Mouse (Mus musculus): Measurements from ENCODE around the gene Muc3. TPM values are rescaled to one million over a fixed set of nuclear protein-coding genes. Genes with fewer than 3 reads are reported as not detected.

Gene Muc3
- polyA plus RNA-seq (2012; rRNA removed) = not detected in 2 replicates

DNA sequence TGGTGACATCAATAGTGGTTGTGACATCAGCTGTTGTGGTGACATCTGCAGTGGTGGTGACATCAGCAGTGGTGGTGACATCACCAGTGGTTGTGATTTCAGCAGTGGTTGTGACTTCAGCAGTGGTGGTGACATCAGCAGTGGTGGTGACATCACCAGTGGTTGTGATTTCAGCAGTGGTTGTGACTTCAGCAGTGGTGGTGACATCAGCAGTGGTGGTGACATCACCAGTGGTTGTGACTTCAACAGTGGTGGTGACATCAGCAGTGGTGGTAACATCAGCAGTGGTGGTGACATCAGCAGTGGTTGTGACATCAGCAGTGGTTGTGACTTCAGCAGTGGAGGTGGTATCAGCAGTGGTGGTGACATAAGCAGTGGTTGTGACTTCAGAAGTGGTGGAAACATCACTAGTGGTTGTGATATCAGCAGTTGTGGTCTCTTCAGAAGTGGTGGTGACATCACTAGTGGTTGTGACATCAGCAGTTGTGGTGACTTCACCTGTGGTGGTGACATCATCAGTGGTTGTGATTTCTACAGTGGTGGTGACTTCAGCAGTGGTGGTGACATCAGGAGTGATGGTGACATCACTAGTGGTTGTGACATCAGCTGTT lies at the start of gene Muc3:
Gene Muc3 (minus strand): TSS at position 51 of the 611 bp plus-strand sequence.

GRCm38 (mm10) chr5:137115866-137116847 lies 33.0 kb downstream of the Muc3 start, which contains the start of gene Trim56:
TSS of gene Trim56 (minus strand) at chr5:137116209.

Other genes with a start within 250 kb of the Muc3 start
- gene Ift22, start 241.2 kb downstream of the Muc3 start, polyA plus RNA-seq (2012; rRNA removed) = 2.9 and 3.4 TPM in 2 replicates
- 154 and 166 TPM in 2 replicates for gene Fis1, start 196.0 kb downstream of the Muc3 start, polyA plus RNA-seq (2012; rRNA removed)
- 2.2 and 3.6 TPM in 2 replicates for gene Cldn15, start 182.7 kb downstream of the Muc3 start, polyA plus RNA-seq (2012; rRNA removed)
- gene Plod3, start 162.3 kb downstream of the Muc3 start, polyA plus RNA-seq (2012; rRNA removed) = 12.5 and 13.0 TPM in 2 replicates
- gene Znhit1, start 161.3 kb downstream of the Muc3 start, polyA plus RNA-seq (2012; rRNA removed) = 29.1 and 30.7 TPM in 2 replicates
- 0.01 and 0.02 TPM in 2 replicates for gene Vgf, start 122.9 kb downstream of the Muc3 start, polyA plus RNA-seq (2012; rRNA removed)
- 62.9 and 70.4 TPM in 2 replicates for gene Ap1s1, start 103.2 kb downstream of the Muc3 start, polyA plus RNA-seq (2012; rRNA removed)
- 0.17 and 0.20 TPM in 2 replicates for gene Serpine1, start 77.1 kb downstream of the Muc3 start, polyA plus RNA-seq (2012; rRNA removed)
- 4.1 and 6.0 TPM in 2 replicates for gene Trim56, start 33.1 kb downstream of the Muc3 start, polyA plus RNA-seq (2012; rRNA removed)
- 0.06 and 0.08 TPM in 2 replicates for gene Muc3a, start 63.1 kb upstream of the Muc3 start, polyA plus RNA-seq (2012; rRNA removed)
- 15.0 and 20.1 TPM in 2 replicates for gene Ache, start 138.2 kb upstream of the Muc3 start, polyA plus RNA-seq (2012; rRNA removed)
- 7.1 and 9.5 TPM in 2 replicates for gene Ufsp1, start 145.3 kb upstream of the Muc3 start, polyA plus RNA-seq (2012; rRNA removed)
- gene Srrt, start 158.4 kb upstream of the Muc3 start, polyA plus RNA-seq (2012; rRNA removed) = 103 and 106 TPM in 2 replicates
- gene Trip6, start 165.1 kb upstream of the Muc3 start, polyA plus RNA-seq (2012; rRNA removed) = 6.6 and 7.1 TPM in 2 replicates
- 2.0 and 2.3 TPM in 2 replicates for gene Slc12a9, start 184.3 kb upstream of the Muc3 start, polyA plus RNA-seq (2012; rRNA removed)
- 7.3 and 7.7 TPM in 2 replicates for gene Ephb4, start 200.8 kb upstream of the Muc3 start, polyA plus RNA-seq (2012; rRNA removed)